Mouse (Mus musculus): ENCODE measurements around the gene Gm3646. TPM values are rescaled to one million over a fixed set of nuclear protein-coding genes. Genes with fewer than 3 reads are reported as not detected.

The Gm3646 gene
- polyA plus RNA-seq, 1 experiment from 2014 or later, result not detected

DNA sequence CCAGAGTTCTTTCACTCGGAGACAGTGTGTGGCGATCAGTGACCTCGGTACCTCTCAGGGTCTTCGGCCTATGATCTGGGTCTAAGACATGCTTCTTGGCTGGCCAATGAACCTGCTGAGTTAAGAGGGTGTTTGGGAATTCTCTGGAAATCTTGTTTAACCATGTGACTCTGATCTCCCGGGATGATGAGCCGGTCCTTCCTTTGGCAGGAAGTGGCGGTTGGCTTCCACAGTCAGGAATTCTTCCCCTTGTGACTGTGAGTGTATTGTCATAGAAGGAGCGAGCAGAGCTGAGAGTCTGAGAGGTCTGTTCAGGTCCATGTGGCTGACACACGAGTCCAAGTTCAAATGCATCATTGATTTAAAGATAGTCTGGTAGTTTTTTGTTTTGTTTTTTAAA is 46.9 kb downstream of the Gm3646 start:
- H3K4me1 ChIP-seq, result peaks cover 17% of the 10 kb centered on the region
- no peaks in the 10 kb centered on the region for H3K9me3 ChIP-seq (replicated peaks)
- no peak overlapping the region for H3K4me2 ChIP-seq
- no peak for ATAC-seq
- H3K9ac ChIP-seq, result no peak overlapping the region
- H3K4me3 ChIP-seq, result no peak overlapping the region
- no peaks in the 10 kb centered on the region for H3K36me3 ChIP-seq (ENCODE audit: poor library complexity, severe bottlenecking)
- H3K27me3 ChIP-seq, result 0 out of 2 replicates have a peak, but pooled peaks cover 6% of the 10 kb centered on the region
- no peak overlapping the region for H3K27ac ChIP-seq
- WGBS, result 79% methylated on average over 9 of the region's 9 CpGs

DNA sequence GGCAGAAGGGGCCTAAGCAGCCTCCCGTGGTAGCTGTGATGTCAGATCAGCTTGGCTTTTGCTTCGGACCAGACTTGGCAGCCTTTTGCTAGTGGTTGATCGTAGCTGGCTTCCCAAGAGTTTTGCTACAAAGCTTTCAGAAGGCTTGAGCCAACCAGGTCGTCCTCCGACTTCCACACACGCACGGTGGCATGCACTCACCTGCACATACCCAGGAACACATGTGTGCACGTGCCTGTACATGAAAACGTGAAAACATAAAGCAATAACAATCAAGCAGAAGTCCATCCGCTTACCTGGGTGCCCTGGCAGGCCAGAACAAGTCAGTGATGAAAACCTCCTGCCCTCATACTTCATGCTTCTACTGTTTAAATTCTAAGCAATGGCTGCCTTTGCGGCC is 48.2 kb downstream of the Gm3646 start:
- no peaks in the 10 kb centered on the region for H3K27me3 ChIP-seq
- H3K27ac ChIP-seq, result no peak overlapping the region
- no peak overlapping the region for H3K4me2 ChIP-seq
- H3K36me3 ChIP-seq (ENCODE audit: poor library complexity, severe bottlenecking), result no peaks in the 10 kb centered on the region
- no peak for ATAC-seq
- no peak overlapping the region for H3K9ac ChIP-seq
- H3K4me1 ChIP-seq, result peaks cover 10% of the 10 kb centered on the region
- H3K9me3 ChIP-seq (replicated peaks), result no peaks in the 10 kb centered on the region
- 85% methylated on average over 11 of the region's 11 CpGs for WGBS
- H3K4me3 ChIP-seq, result no peak overlapping the region

DNA sequence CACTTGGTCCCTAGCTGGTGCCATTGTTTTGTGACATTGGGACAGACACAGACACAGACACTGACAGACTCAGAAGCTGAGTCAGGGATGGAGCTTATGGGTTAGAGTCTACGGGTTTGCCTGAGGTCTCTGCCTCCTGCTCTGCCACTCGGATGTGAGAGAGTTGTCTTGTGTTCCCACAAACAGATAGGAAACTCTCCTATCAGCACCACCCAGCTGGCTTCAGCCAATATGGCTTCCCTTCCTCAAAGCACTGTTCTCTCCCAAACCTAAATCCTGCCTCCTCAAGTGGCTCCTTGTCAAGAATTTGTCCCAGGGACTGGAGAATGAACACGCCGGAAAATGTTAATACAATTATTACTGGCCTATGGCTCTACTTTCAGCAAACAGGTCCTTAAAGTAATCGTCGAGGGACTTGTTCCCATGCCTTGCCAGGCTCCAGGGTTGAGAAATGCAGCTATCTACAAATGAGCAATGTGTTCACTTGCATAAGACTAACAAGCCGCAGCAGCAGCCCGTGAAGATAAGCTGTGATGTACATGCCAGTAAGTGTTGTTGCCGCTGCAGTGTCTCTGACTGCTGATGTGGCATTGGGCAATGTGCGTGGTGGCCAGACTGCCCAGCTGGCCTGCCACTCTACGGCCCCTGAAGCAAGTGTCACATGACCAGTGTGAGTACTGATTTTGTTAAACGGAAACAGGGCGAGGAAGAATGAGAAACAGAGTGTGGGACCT is 50.7 kb downstream of the Gm3646 start:
- H3K27me3 ChIP-seq, result no peaks in the 10 kb centered on the region
- no peaks in the 10 kb centered on the region for H3K9me3 ChIP-seq (replicated peaks)
- WGBS, result 84% methylated on average over 13 of the region's 13 CpGs
- no peak overlapping the region for H3K4me3 ChIP-seq
- H3K27ac ChIP-seq, result no peak overlapping the region
- no peak for ATAC-seq
- peaks cover 6% of the 10 kb centered on the region; the same call in 1 of the 2 replicates for H3K4me1 ChIP-seq
- H3K36me3 ChIP-seq (ENCODE audit: poor library complexity, severe bottlenecking), result no peaks in the 10 kb centered on the region
- H3K9ac ChIP-seq, result no peak overlapping the region
- H3K4me2 ChIP-seq, result no peak overlapping the region

Other genes starting within 250 kb of the Gm3646 start
- gene Rnf149, start 227.9 kb downstream of the Gm3646 start, polyA plus RNA-seq (2015; fragmentation: Nextera tagmentation; extraction: Ambion mirVana), result 20.0 and 20.7 TPM in 2 replicates
- 0.33 and 0.56 TPM in 2 replicates for gene Creg2, start 153.9 kb downstream of the Gm3646 start, polyA plus RNA-seq (2015; fragmentation: Nextera tagmentation; extraction: Ambion mirVana)
- gene Rfx8, start 84.3 kb downstream of the Gm3646 start, polyA plus RNA-seq (2015; fragmentation: Nextera tagmentation; extraction: Ambion mirVana), result 0.18 and 0.20 TPM in 2 replicates
- gene Map4k4, start 95.6 kb upstream of the Gm3646 start, polyA plus RNA-seq (2015; fragmentation: Nextera tagmentation; extraction: Ambion mirVana), result 49.9 and 50.0 TPM in 2 replicates

All from forebrain, embryonic 13.5 days (tissue).